Mouse (Mus musculus) limb, embryonic 13.5 days (tissue): ENCODE measurements around the gene Phactr1. TPM values are rescaled to one million over a fixed set of nuclear protein-coding genes. Genes with fewer than 3 reads are reported as not detected.

Source experiments
- ATAC-seq: fragments of 200-750 bp; cut with Nextera tagmentation; 2 replicates; pipeline ENCODE4 v1.8.0; 2017; ENCODE audit warnings: low read depth, moderate number of reproducible peaks, moderate TSS enrichment; ENCODE audit not compliant: low FRiP score
- H3K27ac ChIP-seq: fragments of 300-500 bp; sonication (generic); 2 replicates; pipeline ENCODE4 v1.5.1; 2015; ENCODE audit warnings: inconsistent platforms, mild to moderate bottlenecking, moderate library complexity
- H3K27me3 ChIP-seq: fragments of 300-500 bp; sonication (generic); 2 replicates; pipeline ENCODE4 v1.6.1; 2015; ENCODE audit warnings: mild to moderate bottlenecking, inconsistent platforms
- H3K36me3 ChIP-seq: fragments of 300-500 bp; sonication (generic); 2 replicates; pipeline ENCODE4 v1.6.1; 2015; ENCODE audit warnings: inconsistent platforms, mild to moderate bottlenecking, moderate library complexity
- H3K4me1 ChIP-seq: fragments of 300-500 bp; sonication (generic); 2 replicates; pipeline ENCODE4 v1.6.1; 2015; ENCODE audit warnings: inconsistent platforms
- H3K4me2 ChIP-seq: fragments of 300-500 bp; sonication (generic); replicated peaks from 2 replicates; pipeline ENCODE4 v1.6.1; 2015; ENCODE audit warnings: inconsistent platforms, mild to moderate bottlenecking, moderate library complexity
- H3K4me3 ChIP-seq: fragments of 300-500 bp; sonication (generic); 2 replicates; pipeline ENCODE4 v1.5.1; 2015; ENCODE audit warnings: moderate library complexity, mild to moderate bottlenecking, inconsistent platforms
- H3K9ac ChIP-seq: fragments of 300-500 bp; sonication (generic); 2 replicates; pipeline ENCODE4 v1.6.1; 2015; ENCODE audit warnings: mild to moderate bottlenecking, inconsistent platforms
- H3K9me3 ChIP-seq: fragments of 300-500 bp; sonication (generic); 2 replicates; pipeline ENCODE4 v1.6.1; 2016; ENCODE audit warnings: inconsistent platforms
- WGBS: fragments of 180-500 bp; shearing (Covaris S2); methylation state at CpG from one replicate; pipeline ENCODE4 v1.1.7; 2015; 5-methylcytosine and 5-hydroxymethylcytosine counted together
- polyA plus RNA-seq: library from polyadenylated mRNA; unstranded; fragments of >200 nt; fragmentation: Nextera tagmentation; extraction: Ambion mirVana; gene quantifications from 2 replicates; pipeline ENCODE4 v1.2.1, GENCODE M21; 2015

The Phactr1 gene
- polyA plus RNA-seq, 1 experiment from 2014 or later = 8.8 TPM

- ATAC-seq = no peak
- H3K27ac ChIP-seq = no peak overlapping the region
Measured at GRCm38 (mm10) chr13:42916194-42917033, 236.0 kb downstream of the Phactr1 start.

DNA sequence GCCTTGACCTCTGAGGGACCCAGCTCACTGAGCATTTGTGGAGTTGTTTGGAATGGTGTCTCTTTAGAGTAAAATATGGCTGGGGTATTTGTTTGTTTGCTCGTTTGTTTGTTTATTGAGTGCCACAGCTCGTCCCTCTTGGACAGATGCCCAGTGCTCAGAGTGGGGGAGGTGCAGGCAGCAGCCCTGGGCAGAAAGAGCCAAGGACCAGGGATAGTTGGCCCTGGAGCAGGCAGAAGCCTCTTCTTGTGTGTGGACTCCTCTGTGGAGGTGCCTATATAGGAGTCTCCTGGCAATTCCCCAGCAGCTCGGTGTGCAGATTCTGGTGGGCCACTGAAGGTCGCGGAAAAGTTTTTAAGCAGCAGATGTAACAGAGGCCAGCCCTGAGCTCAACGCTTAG lies 236.8 kb downstream of the Phactr1 start:
- Histone ChIP-seq H3K27ac (no peak overlapping the region), H3K9me3 (no peaks in the 10 kb centered on the region), H3K36me3 (no peaks in the 10 kb centered on the region), H3K27me3 (peaks cover 30% of the 10 kb centered on the region), H3K4me2 (peak overlapping the region; percentile 99), H3K9ac (no peak overlapping the region), H3K4me3 (peak overlapping the region; percentile 67), H3K4me1 (peaks cover 18% of the 10 kb centered on the region)
- ATAC-seq = no peak
- 17% methylated on average over 6 of the region's 6 CpGs for WGBS

More at GRCm38 (mm10) chr13:42916194-42917033, 236.0 kb downstream of the Phactr1 start:
- Histone ChIP-seq H3K4me3 (peak overlapping the region; percentile 67), H3K4me2 (peak overlapping the region; percentile 99), H3K27me3 (peaks cover 30% of the 10 kb centered on the region), H3K9me3 (no peaks in the 10 kb centered on the region), H3K36me3 (no peaks in the 10 kb centered on the region), H3K9ac (peak overlapping the region; percentile 77), H3K4me1 (peaks cover 18% of the 10 kb centered on the region)
- under 1% methylated on average over 74 of the region's 74 CpGs for WGBS

DNA sequence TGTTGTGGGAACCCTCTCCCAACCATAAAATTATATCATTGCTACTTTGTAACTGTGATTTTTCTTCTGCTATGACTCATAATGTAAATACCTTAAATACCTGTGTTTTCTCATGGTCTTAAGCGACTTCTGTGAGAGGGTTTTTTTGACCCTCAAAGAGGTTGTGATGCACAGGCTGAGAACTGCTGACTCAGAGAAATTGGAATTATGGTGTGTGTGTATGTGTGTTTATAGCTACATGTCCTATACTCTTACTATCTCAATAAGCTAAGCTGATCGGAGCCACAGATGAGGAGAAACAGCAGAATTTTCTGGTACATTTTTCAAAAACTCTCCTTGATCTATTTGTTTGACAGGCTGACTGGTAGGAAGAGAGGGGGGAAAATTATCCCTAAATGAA lies 239.6 kb downstream of the Phactr1 start:
- H3K36me3 ChIP-seq = no peaks in the 10 kb centered on the region
- WGBS = 77% methylated on average over 2 of the region's 2 CpGs
- H3K4me1 ChIP-seq = peaks cover 18% of the 10 kb centered on the region
- H3K27ac ChIP-seq = no peak overlapping the region
- peaks cover 27% of the 10 kb centered on the region for H3K27me3 ChIP-seq
- no peak overlapping the region for H3K4me3 ChIP-seq
- no peak overlapping the region for H3K9ac ChIP-seq
- ATAC-seq = no peak
- no peak overlapping the region for H3K4me2 ChIP-seq
- no peaks in the 10 kb centered on the region for H3K9me3 ChIP-seq

- peaks cover 12% of the 10 kb centered on the region; the same call in 1 of the 2 replicates for H3K27me3 ChIP-seq
- WGBS = 85% methylated on average over 10 of the region's 10 CpGs
- no peak for ATAC-seq
- no peaks in the 10 kb centered on the region for H3K36me3 ChIP-seq
- no peak overlapping the region for H3K4me2 ChIP-seq
- H3K27ac ChIP-seq = no peak overlapping the region
- peaks cover 7% of the 10 kb centered on the region for H3K4me1 ChIP-seq
- H3K9me3 ChIP-seq = 0 out of 2 replicates have a peak, but pooled peaks cover 1% of the 10 kb centered on the region
- no peak overlapping the region for H3K4me3 ChIP-seq
- no peak overlapping the region for H3K9ac ChIP-seq
Measured at GRCm38 (mm10) chr13:42921769-42922450, 241.5 kb downstream of the Phactr1 start.

DNA sequence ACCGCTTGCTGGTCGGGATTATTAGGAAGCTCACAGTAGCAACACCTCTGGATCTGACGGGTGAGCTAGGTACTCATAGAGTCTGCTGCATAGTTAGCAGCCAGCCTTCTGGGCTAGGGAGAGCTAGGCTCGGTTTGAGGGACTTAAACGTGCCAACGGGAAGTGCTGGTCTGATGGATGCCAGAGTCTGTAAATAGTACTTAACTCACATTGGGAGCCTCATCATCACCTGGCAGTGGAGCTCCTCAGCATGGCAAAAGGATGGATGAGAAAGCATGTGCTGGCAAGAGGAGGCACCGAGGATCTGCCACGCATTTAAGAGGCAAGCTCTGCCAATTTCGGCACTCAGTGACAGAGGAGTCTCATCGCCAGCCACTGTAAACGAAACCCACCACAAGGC lies 247.4 kb downstream of the Phactr1 start:
- no peak for ATAC-seq
- Histone ChIP-seq H3K9ac (no peak overlapping the region), H3K4me2 (no peak overlapping the region), H3K27me3 (no peaks in the 10 kb centered on the region), H3K36me3 (no peaks in the 10 kb centered on the region; the same call in 1 of the 2 replicates), H3K27ac (no peak overlapping the region), H3K4me1 (peaks cover 23% of the 10 kb centered on the region), H3K9me3 (peaks cover 18% of the 10 kb centered on the region), H3K4me3 (no peak overlapping the region)
- WGBS = 92% methylated on average over 11 of the region's 11 CpGs

GRCm38 (mm10) chr13:42929529-42930235 lies 249.3 kb downstream of the Phactr1 start:
- peaks cover 18% of the 10 kb centered on the region for H3K9me3 ChIP-seq
- H3K9ac ChIP-seq = no peak overlapping the region
- H3K27me3 ChIP-seq = no peaks in the 10 kb centered on the region
- H3K4me2 ChIP-seq = peak overlapping the region; percentile 3; the same call in 1 of the 2 replicates
- peaks cover 35% of the 10 kb centered on the region for H3K4me1 ChIP-seq
- no peak overlapping the region for H3K4me3 ChIP-seq
- H3K36me3 ChIP-seq = no peaks in the 10 kb centered on the region; the same call in 1 of the 2 replicates
- 26% methylated on average over 10 of the region's 10 CpGs for WGBS
- peak; percentile 67 for ATAC-seq
- H3K27ac ChIP-seq = peak overlapping the region; percentile 61; the same call in 1 of the 2 replicates

DNA sequence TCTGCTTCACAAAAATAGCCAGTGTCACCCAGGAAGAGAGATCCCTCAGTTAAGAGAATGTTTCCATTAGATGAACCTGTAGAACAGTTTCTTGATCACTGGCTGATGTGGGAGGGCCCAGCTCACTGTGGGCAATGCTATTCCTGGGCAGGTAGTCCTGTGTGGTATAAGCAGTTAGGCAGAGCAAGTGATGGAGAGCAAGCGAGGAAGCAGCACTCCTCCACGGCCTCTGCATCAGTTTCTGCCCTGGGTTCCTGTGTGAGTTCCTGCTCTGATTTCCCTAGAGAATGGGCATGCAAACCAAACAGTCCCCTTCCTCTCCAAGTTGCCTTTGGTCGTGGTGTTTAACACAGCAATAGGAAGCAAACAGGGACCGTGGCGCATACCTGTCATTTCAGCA lies 251.6 kb downstream of the Phactr1 start:
- Histone ChIP-seq H3K27me3 (no peaks in the 10 kb centered on the region), H3K27ac (no peak overlapping the region), H3K9me3 (peaks cover 15% of the 10 kb centered on the region), H3K36me3 (no peaks in the 10 kb centered on the region; the same call in 1 of the 2 replicates), H3K4me2 (no peak overlapping the region), H3K4me3 (no peak overlapping the region), H3K4me1 (peaks cover 39% of the 10 kb centered on the region), H3K9ac (no peak overlapping the region)
- ATAC-seq = no peak
- WGBS = 95% methylated on average over 5 of the region's 5 CpGs

GRCm38 (mm10) chr13:42934538-42935126 lies 254.2 kb downstream of the Phactr1 start:
- no peak overlapping the region for H3K27ac ChIP-seq
- ATAC-seq = peak; percentile 84
- WGBS = 7% methylated on average over 16 of the region's 16 CpGs

GRCm38 (mm10) chr13:42937871-42938270 lies 257.4 kb downstream of the Phactr1 start:
- H3K36me3 ChIP-seq = no peaks in the 10 kb centered on the region
- 46% methylated on average over 3 of the region's 3 CpGs for WGBS
- peaks cover 15% of the 10 kb centered on the region for H3K4me1 ChIP-seq
- H3K4me3 ChIP-seq = no peak overlapping the region
- no peaks in the 10 kb centered on the region for H3K27me3 ChIP-seq
- H3K9ac ChIP-seq = no peak overlapping the region
- H3K27ac ChIP-seq = no peak overlapping the region
- ATAC-seq = no peak
- no peak overlapping the region for H3K4me2 ChIP-seq
- H3K9me3 ChIP-seq = no peaks in the 10 kb centered on the region

More at GRCm38 (mm10) chr13:42934538-42935126, 254.2 kb downstream of the Phactr1 start:
- H3K4me3 ChIP-seq = peak overlapping the region; percentile 8
- no peaks in the 10 kb centered on the region for H3K36me3 ChIP-seq
- H3K9ac ChIP-seq = no peak overlapping the region
- H3K27me3 ChIP-seq = no peaks in the 10 kb centered on the region
- peak overlapping the region; percentile 51 for H3K4me2 ChIP-seq
- peaks cover 30% of the 10 kb centered on the region for H3K4me1 ChIP-seq
- H3K9me3 ChIP-seq = 0 out of 2 replicates have a peak, but pooled peaks cover 4% of the 10 kb centered on the region

DNA sequence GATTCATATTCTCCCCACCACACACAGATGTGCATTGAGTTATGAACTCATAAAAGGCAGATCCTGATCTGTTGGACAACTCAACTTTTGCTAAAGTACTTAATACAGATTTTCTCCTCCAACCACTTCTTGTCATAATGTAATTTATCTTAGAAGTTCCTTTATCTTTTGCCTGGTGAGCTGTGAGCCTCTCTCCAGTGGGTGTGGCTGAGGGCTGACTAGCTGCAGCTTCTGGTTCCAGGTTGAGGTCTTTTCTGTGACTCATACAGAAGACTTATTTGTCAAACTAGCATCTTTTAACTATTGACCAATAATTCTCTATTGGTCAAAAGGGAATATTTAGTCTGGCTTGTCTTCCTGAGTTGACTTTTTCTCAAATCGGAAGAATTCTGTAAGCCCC lies 257.9 kb downstream of the Phactr1 start:
- H3K9ac ChIP-seq = no peak overlapping the region
- 79% methylated on average over 1 of the region's 1 CpGs for WGBS
- H3K27ac ChIP-seq = no peak overlapping the region
- peaks cover 12% of the 10 kb centered on the region for H3K4me1 ChIP-seq
- ATAC-seq = no peak
- no peaks in the 10 kb centered on the region for H3K9me3 ChIP-seq
- H3K27me3 ChIP-seq = no peaks in the 10 kb centered on the region
- H3K4me3 ChIP-seq = no peak overlapping the region
- no peaks in the 10 kb centered on the region for H3K36me3 ChIP-seq
- no peak overlapping the region for H3K4me2 ChIP-seq

DNA sequence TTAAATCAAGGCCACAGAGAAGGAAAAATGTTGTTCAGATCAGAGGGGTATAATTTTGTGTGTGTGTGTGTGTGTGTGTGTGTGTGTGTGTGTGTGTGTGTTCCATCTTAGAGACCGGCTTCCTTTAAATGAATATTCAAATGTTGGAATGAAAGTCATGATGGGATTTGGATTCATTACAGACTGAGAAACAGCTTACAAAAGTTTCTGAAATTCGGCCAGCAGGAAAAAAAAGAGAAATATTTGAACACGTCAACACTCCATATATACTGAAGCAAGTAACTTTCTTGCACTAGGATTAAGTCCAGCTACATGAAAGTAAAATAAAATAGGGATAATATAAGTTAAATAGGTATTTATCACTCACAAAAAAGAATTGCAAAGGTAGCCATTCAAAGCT lies 259.8 kb downstream of the Phactr1 start:
- Histone ChIP-seq H3K4me1 (no peaks in the 10 kb centered on the region), H3K9ac (no peak overlapping the region), H3K27ac (no peak overlapping the region), H3K36me3 (no peaks in the 10 kb centered on the region), H3K4me3 (no peak overlapping the region), H3K27me3 (no peaks in the 10 kb centered on the region), H3K4me2 (no peak overlapping the region), H3K9me3 (no peaks in the 10 kb centered on the region)
- no peak for ATAC-seq
- 68% methylated on average over 3 of the region's 3 CpGs for WGBS
